Mouse (Mus musculus) embryonic fibroblast, embryonic 13.5 days (primary cell): ENCODE measurements around the gene Prr30.

Source experiments
- CTCF ChIP-seq: IDR thresholded peaks from 2 replicates; pipeline ENCODE4 v1.5.1; 2011; ENCODE audit warnings: mild to moderate bottlenecking, control low read depth, low read length, moderate library complexity, borderline replicate concordance; ENCODE audit not compliant: insufficient read depth
- POLR2A ChIP-seq: IDR thresholded peaks from 2 replicates; pipeline ENCODE4 v1.6.1; 2011; ENCODE audit warnings: low read depth, mild to moderate bottlenecking, control low read depth, low read length, moderate library complexity

- TF ChIP-seq CTCF: no peak
- TF ChIP-seq POLR2A: no peak
Measured at GRCm38 (mm10) chr14:101172258-101172657, 27.9 kb downstream of the Prr30 start.
